Mouse (Mus musculus) forebrain, embryonic 15.5 days (tissue): ENCODE data around the gene Defa30. TPM values are rescaled to one million over a fixed set of nuclear protein-coding genes. Genes with fewer than 3 reads are reported as not detected.
"Not testable (repeated sequence)": the region's sequence is repeated elsewhere in the genome, so short reads cannot be mapped to it uniquely, and the experiment has no call there.

ENCODE experiments used
- ATAC-seq: fragments of 200-750 bp; cut with Nextera tagmentation; replicated peaks from 2 replicates; pipeline ENCODE4 v1.8.0; 2017; ENCODE audit warnings: mild to moderate bottlenecking, moderate TSS enrichment, moderate library complexity
- H3K27ac ChIP-seq: fragments of 300-500 bp; sonication (generic); replicated peaks from 2 replicates; pipeline ENCODE4 v1.5.1; 2015; ENCODE audit warnings: mild to moderate bottlenecking, inconsistent platforms
- H3K27me3 ChIP-seq: fragments of 300-500 bp; sonication (generic); 2 replicates; pipeline ENCODE4 v1.6.1; 2015; ENCODE audit warnings: inconsistent platforms
- H3K36me3 ChIP-seq: fragments of 300-500 bp; sonication (generic); 2 replicates; pipeline ENCODE4 v1.6.1; 2015; ENCODE audit warnings: mild to moderate bottlenecking, inconsistent platforms
- H3K4me1 ChIP-seq: fragments of 300-500 bp; sonication (generic); 2 replicates; pipeline ENCODE4 v1.6.1; 2015; ENCODE audit warnings: inconsistent platforms
- H3K4me2 ChIP-seq: fragments of 300-500 bp; sonication (generic); replicated peaks from 2 replicates; pipeline ENCODE4 v1.6.1; 2015; ENCODE audit warnings: mild to moderate bottlenecking, inconsistent platforms
- H3K4me3 ChIP-seq: fragments of 300-500 bp; sonication (generic); 2 replicates; pipeline ENCODE4 v1.5.1; 2015; ENCODE audit warnings: mild to moderate bottlenecking, inconsistent platforms
- H3K9ac ChIP-seq: fragments of 300-500 bp; sonication (generic); replicated peaks from 2 replicates; pipeline ENCODE4 v1.6.1; 2015; ENCODE audit warnings: mild to moderate bottlenecking, inconsistent platforms
- H3K9me3 ChIP-seq: fragments of 300-500 bp; sonication (generic); 2 replicates; pipeline ENCODE4 v1.6.1; 2016; ENCODE audit warnings: inconsistent platforms
- WGBS: fragments of 180-500 bp; shearing (Covaris S2); methylation state at CpG from one replicate; pipeline ENCODE4 v1.1.7; 2015; ENCODE audit warnings: mixed read lengths; 5-methylcytosine and 5-hydroxymethylcytosine counted together
- polyA plus RNA-seq: library from polyadenylated mRNA; unstranded; fragments of >200 nt; fragmentation: Nextera tagmentation; extraction: Ambion mirVana; gene quantifications from 2 replicates; pipeline ENCODE4 v1.2.1, GENCODE M21; 2015

The Defa30 gene
- not detected in 2 replicates for polyA plus RNA-seq

GRCm38 (mm10) chr8:21134342-21134741, at the start of gene Defa30:
TSS of gene Defa30 (plus strand) at chr8:21134642.
- not testable (repeated sequence) for ATAC-seq

GRCm38 (mm10) chr8:21093106-21093505, 41.3 kb upstream of the Defa30 start:
- no peak overlapping the region for H3K4me3 ChIP-seq
- ATAC-seq: no peak
- H3K4me1 ChIP-seq: no peaks in the 10 kb centered on the region
- H3K9me3 ChIP-seq: peaks cover 6% of the 10 kb centered on the region
- no peaks in the 10 kb centered on the region for H3K27me3 ChIP-seq
- WGBS: 46% methylated on average over 4 of the region's 4 CpGs
- H3K36me3 ChIP-seq: no peaks in the 10 kb centered on the region
- H3K4me2 ChIP-seq: no peak overlapping the region
- no peak overlapping the region for H3K9ac ChIP-seq
- no peak overlapping the region for H3K27ac ChIP-seq

More at GRCm38 (mm10) chr8:21134342-21134741, at the start of gene Defa30:
- H3K4me1 ChIP-seq, H3K4me2 ChIP-seq, H3K27me3 ChIP-seq, H3K9me3 ChIP-seq, H3K9ac ChIP-seq, H3K4me3 ChIP-seq, H3K27ac ChIP-seq, H3K36me3 ChIP-seq: not testable (repeated sequence)
- WGBS: 53% methylated on average over 3 of the region's 3 CpGs

GRCm38 (mm10) chr8:21095950-21096349, 38.5 kb upstream of the Defa30 start, which contains the start of gene Gm14851:
TSS of gene Gm14851 (minus strand) at chr8:21096050.
- H3K9me3 ChIP-seq, H3K36me3 ChIP-seq, H3K27ac ChIP-seq, H3K9ac ChIP-seq, H3K4me1 ChIP-seq, H3K4me3 ChIP-seq, H3K27me3 ChIP-seq, ATAC-seq, H3K4me2 ChIP-seq: not testable (repeated sequence)
- WGBS: 89% methylated on average over 1 of the region's 2 CpGs

- not testable (repeated sequence) for H3K9me3 ChIP-seq, H3K27me3 ChIP-seq, H3K9ac ChIP-seq, ATAC-seq, H3K4me3 ChIP-seq, H3K4me1 ChIP-seq, H3K36me3 ChIP-seq, H3K27ac ChIP-seq, H3K4me2 ChIP-seq
- WGBS: no CpG with 5 or more reads among the region's 1 CpGs
Measured at GRCm38 (mm10) chr8:21161977-21162376, 27.5 kb downstream of the Defa30 start, which contains the start of gene Defa22. TSS of gene Defa22 (plus strand) at chr8:21162277.

Other genes starting within 250 kb of the Defa30 start
- gene Defb33, start 242.0 kb upstream of the Defa30 start, polyA plus RNA-seq: not detected in 2 replicates
- not detected in 2 replicates for gene Gm15056, start 232.0 kb upstream of the Defa30 start, polyA plus RNA-seq
- not detected in 2 replicates for gene Gm6040, start 212.6 kb upstream of the Defa30 start, polyA plus RNA-seq
- not detected in 2 replicates for gene AY761185, start 189.9 kb upstream of the Defa30 start, polyA plus RNA-seq
- gene Defa21, start 109.1 kb upstream of the Defa30 start, polyA plus RNA-seq: not detected in 2 replicates
- gene Defa23, start 79.6 kb upstream of the Defa30 start, polyA plus RNA-seq: not detected in 2 replicates
- gene Defa35, start 69.6 kb upstream of the Defa30 start, polyA plus RNA-seq: not detected in 2 replicates
- not detected in 2 replicates for gene Defa25, start 50.2 kb upstream of the Defa30 start, polyA plus RNA-seq
- gene Gm14851, start 38.6 kb upstream of the Defa30 start, polyA plus RNA-seq: not detected in 2 replicates
- gene Defa22, start 27.6 kb downstream of the Defa30 start, polyA plus RNA-seq: not detected in 2 replicates
- not detected in 2 replicates for gene Defa31, start 57.0 kb downstream of the Defa30 start, polyA plus RNA-seq
- gene Gm15293, start 66.9 kb downstream of the Defa30 start, polyA plus RNA-seq: not detected in 2 replicates
- gene Gm15292, start 115.1 kb downstream of the Defa30 start, polyA plus RNA-seq: not detected in 2 replicates
- not detected in 2 replicates for gene Defa27, start 180.9 kb downstream of the Defa30 start, polyA plus RNA-seq
- not detected in 2 replicates for gene Defa29, start 192.4 kb downstream of the Defa30 start, polyA plus RNA-seq
- not detected in 2 replicates for gene Defa2, start 243.9 kb downstream of the Defa30 start, polyA plus RNA-seq